ENCODE assay signal across 8 mouse cellular contexts in the genomic region with DNA sequence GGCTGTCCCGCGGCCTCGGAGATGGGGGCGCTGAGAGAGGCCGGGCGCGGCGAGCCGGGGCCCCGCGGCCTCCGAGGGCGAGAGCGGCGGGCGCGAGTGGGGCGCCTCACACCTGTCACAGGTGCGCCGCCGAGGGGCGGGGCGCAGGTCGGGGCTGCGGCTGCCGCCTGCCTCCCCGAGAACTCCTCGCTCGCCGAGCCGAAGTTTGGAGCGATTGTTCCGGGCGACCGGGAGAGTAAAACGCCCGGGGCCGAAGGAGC. TPM values are rescaled to one million over a fixed set of nuclear protein-coding genes. Genes with fewer than 3 reads are reported as not detected.
DNase-seq lines count a peak whose midpoint lies in the region; ATAC-seq and TF ChIP-seq lines count a peak whose summit lies in the region.

No protein-coding gene starts in this region.

- ATAC-seq in kidney, postnatal 0 days (replicated peaks; ENCODE audit: low FRiP score, low read depth): peak; percentile 23
- no peak; the same call in 1 of the 2 replicates for ATAC-seq in embryonic facial prominence, embryonic 11.5 days (replicated peaks; ENCODE audit: insufficient number of reproducible peaks, low FRiP score, low TSS enrichment, low read depth)
- ATAC-seq in intestine, embryonic 14.5 days (replicated peaks; ENCODE audit: low FRiP score, low TSS enrichment, low read depth): peak; percentile 62; the same call in 1 of the 2 replicates
- ATAC-seq in midbrain, embryonic 14.5 days (ENCODE audit: low FRiP score, low TSS enrichment): no peak; the same call in 1 of the 2 replicates

- WGBS in kidney, postnatal 0 days: under 1% methylated on average over 29 of the region's 38 CpGs
- WGBS in embryonic facial prominence, embryonic 11.5 days: 0% methylated on average over 19 of the region's 38 CpGs
- under 1% methylated on average over 22 of the region's 38 CpGs for WGBS in intestine, embryonic 14.5 days
- 0% methylated on average over 25 of the region's 38 CpGs for WGBS in midbrain, embryonic 14.5 days

- H3K27me3 ChIP-seq in kidney, postnatal 0 days (ENCODE audit: insufficient read depth, low read length): no peaks in the 10 kb centered on the region
- no peaks in the 10 kb centered on the region for H3K27me3 ChIP-seq in embryonic facial prominence, embryonic 11.5 days (ENCODE audit: control insufficient read depth, insufficient read depth, low read length)
- H3K27me3 ChIP-seq in intestine, embryonic 14.5 days (replicated peaks; ENCODE audit: control insufficient read depth, insufficient read depth, low read length): no peaks in the 10 kb centered on the region
- no peaks in the 10 kb centered on the region for H3K27me3 ChIP-seq in midbrain, embryonic 14.5 days (ENCODE audit: control insufficient read depth, insufficient read depth, low read length)

- H3K27ac ChIP-seq in kidney, postnatal 0 days: peak overlapping the region; percentile 98
- H3K27ac ChIP-seq in embryonic facial prominence, embryonic 11.5 days (replicated peaks; ENCODE audit: low read depth, low read length): peak overlapping the region; percentile 76
- H3K27ac ChIP-seq in intestine, embryonic 14.5 days (ENCODE audit: low read depth): peak overlapping the region; percentile 95
- peak overlapping the region; percentile 84 for H3K27ac ChIP-seq in midbrain, embryonic 14.5 days (replicated peaks; ENCODE audit: low read depth, low read length)

- DNase-seq in kidney, postnatal 0 days (ENCODE audit: low spot score): no peak
- DNase-seq in kidney, adult 9 months: no peak
- DNase-seq in embryonic facial prominence, embryonic 11.5 days (ENCODE audit: low spot score): no peak
- DNase-seq in intestine, embryonic 14.5 days (ENCODE audit: low spot score): peak; percentile 74
- DNase-seq in midbrain, embryonic 14.5 days: no peak
- no peak for DNase-seq in left cerebral cortex, adult 8-10 months (ENCODE audit: low spot score in 2 of 2)
- no peak for DNase-seq in ovary, postnatal 36 days (ENCODE audit: low spot score)
- no peak for DNase-seq in frontal cortex, adult 2 months (ENCODE audit: extremely low spot score in 1 of 2, low spot score in 1 of 2)

- peak overlapping the region; percentile 96 for H3K4me3 ChIP-seq in kidney, postnatal 0 days (replicated peaks; ENCODE audit: low read depth, low read length)
- peak overlapping the region; percentile 91 for H3K4me3 ChIP-seq in embryonic facial prominence, embryonic 11.5 days (ENCODE audit: low read depth, low read length)
- peak overlapping the region; percentile 91 for H3K4me3 ChIP-seq in intestine, embryonic 14.5 days (ENCODE audit: low read depth, low read length)
- peak overlapping the region; percentile 93 for H3K4me3 ChIP-seq in midbrain, embryonic 14.5 days (replicated peaks; ENCODE audit: low read depth, low read length)

- H3K9me3 ChIP-seq in kidney, postnatal 0 days (replicated peaks; ENCODE audit: low read length): no peaks in the 10 kb centered on the region
- H3K9me3 ChIP-seq in embryonic facial prominence, embryonic 11.5 days (replicated peaks; ENCODE audit: control insufficient read depth, low read length): no peaks in the 10 kb centered on the region
- H3K9me3 ChIP-seq in intestine, embryonic 14.5 days (ENCODE audit: control insufficient read depth, low read length): no peaks in the 10 kb centered on the region
- H3K9me3 ChIP-seq in midbrain, embryonic 14.5 days (ENCODE audit: control insufficient read depth, low read length): no peaks in the 10 kb centered on the region

- no peak for TF ChIP-seq CTCF in kidney, postnatal 0 days (IDR thresholded peaks at IDR 0.05; ENCODE audit: low read depth)

- peak overlapping the region; percentile 69 for H3K4me2 ChIP-seq in kidney, postnatal 0 days (ENCODE audit: low read length)
- H3K4me2 ChIP-seq in embryonic facial prominence, embryonic 11.5 days (ENCODE audit: low read depth, low read length): peak overlapping the region; percentile 86
- H3K4me2 ChIP-seq in intestine, embryonic 14.5 days (ENCODE audit: low read length): peak overlapping the region; percentile 76
- H3K4me2 ChIP-seq in midbrain, embryonic 14.5 days (ENCODE audit: low read length): peak overlapping the region; percentile 80

- peak overlapping the region; percentile 98 for H3K9ac ChIP-seq in kidney, postnatal 0 days (ENCODE audit: low read depth, low read length)
- peak overlapping the region; percentile 90 for H3K9ac ChIP-seq in embryonic facial prominence, embryonic 11.5 days (replicated peaks; ENCODE audit: low read length)
- H3K9ac ChIP-seq in intestine, embryonic 14.5 days (ENCODE audit: low read length): peak overlapping the region; percentile 94
- H3K9ac ChIP-seq in midbrain, embryonic 14.5 days (replicated peaks; ENCODE audit: low read length): peak overlapping the region; percentile 94

- H3K4me1 ChIP-seq in kidney, postnatal 0 days (replicated peaks; ENCODE audit: insufficient read depth, low read length): peaks cover 4% of the 10 kb centered on the region; the same call in 1 of the 2 replicates
- H3K4me1 ChIP-seq in embryonic facial prominence, embryonic 11.5 days (ENCODE audit: control insufficient read depth, insufficient read depth, low read length): no peaks in the 10 kb centered on the region
- peaks cover 18% of the 10 kb centered on the region for H3K4me1 ChIP-seq in intestine, embryonic 14.5 days (replicated peaks; ENCODE audit: control insufficient read depth, insufficient read depth, low read length)
- H3K4me1 ChIP-seq in midbrain, embryonic 14.5 days (ENCODE audit: control insufficient read depth, insufficient read depth, low read length): peaks cover 10% of the 10 kb centered on the region; the same call in 1 of the 2 replicates

- no peaks in the 10 kb centered on the region for H3K36me3 ChIP-seq in kidney, postnatal 0 days (ENCODE audit: insufficient read depth, low read length)
- H3K36me3 ChIP-seq in embryonic facial prominence, embryonic 11.5 days (replicated peaks; ENCODE audit: control insufficient read depth, insufficient read depth, low read depth, low read length): no peaks in the 10 kb centered on the region
- no peaks in the 10 kb centered on the region for H3K36me3 ChIP-seq in intestine, embryonic 14.5 days (ENCODE audit: control insufficient read depth, insufficient read depth, low read length)
- H3K36me3 ChIP-seq in midbrain, embryonic 14.5 days (ENCODE audit: control insufficient read depth, insufficient read depth, low read length): no peaks in the 10 kb centered on the region

RNA-seq across cellular contexts. Expression of a gene that starts 0.5 kb away (rescaled TPM):
- polyA plus RNA-seq in kidney, postnatal 0 days (2015; fragmentation: Nextera tagmentation; extraction: Ambion mirVana): 10.6 and 11.4 TPM in 2 replicates
- polyA plus RNA-seq in embryonic facial prominence, embryonic 11.5 days (2014; fragmentation: Nextera tagmentation; extraction: Ambion mirVana): 5.7 and 6.6 TPM in 2 replicates
- polyA plus RNA-seq in intestine, embryonic 14.5 days (2014; fragmentation: Nextera tagmentation; extraction: Ambion mirVana): 7.9 and 9.7 TPM in 2 replicates
- 15.4 and 17.9 TPM in 2 replicates for polyA plus RNA-seq in midbrain, embryonic 14.5 days (2014; fragmentation: Nextera tagmentation; extraction: Ambion mirVana)
- total RNA-seq in left cerebral cortex, adult 8-10 months (2022): 10 to 100 TPM; 17.3 to 18.6 (median 17.6) TPM
- polyA plus RNA-seq in frontal cortex, adult 2 months (2012; rRNA removed): 11.6 and 14.1 TPM in 2 replicates

Comparison
In these comparisons a context has a peak if more than half of its experiments do, and no peak if none do; other contexts are left out.
1. ATAC-seq: peak in kidney, postnatal 0 days (single experiment) and intestine, embryonic 14.5 days (single experiment); none in embryonic facial prominence, embryonic 11.5 days (single experiment) and midbrain, embryonic 14.5 days (single experiment).
2. Peak in every context shown above with its lines, with median percentiles within 50 percentile points of each other: H3K27ac ChIP-seq, H3K4me2 ChIP-seq, H3K4me3 ChIP-seq and H3K9ac ChIP-seq.